Mouse (Mus musculus) MN1 (cell line): ENCODE data around the gene 2810006K23Rik.
"Not testable (repeated sequence)": the region's sequence is repeated elsewhere in the genome, so short reads cannot be mapped to it uniquely, and the experiment has no call there.

Experiments
- DNase-seq: peaks from one replicate; pipeline ENCODE4 v3.0.0-alpha.2; 2016; ENCODE audit warnings: low spot score

The 2810006K23Rik gene

GRCm38 (mm10) chr5:124349196-124349595 is 21.3 kb downstream of the 2810006K23Rik start:
- no peak for DNase-seq

- DNase-seq = peak; percentile 31
These were observed 22.5 kb downstream of the 2810006K23Rik start for GRCm38 (mm10) chr5:124350350-124350749.

- DNase-seq = peak; percentile 86
These were observed 23.2 kb downstream of the 2810006K23Rik start for GRCm38 (mm10) chr5:124351111-124351560.

- peak; percentile 29 for DNase-seq
These were observed 23.7 kb downstream of the 2810006K23Rik start for GRCm38 (mm10) chr5:124351604-124352003.

- DNase-seq = peak; percentile 92
These were observed 24.4 kb downstream of the 2810006K23Rik start for GRCm38 (mm10) chr5:124352141-124352920.

GRCm38 (mm10) chr5:124353011-124353725 is 25.3 kb downstream of the 2810006K23Rik start:
- peak; percentile 39 for DNase-seq

- peak; percentile 79 for DNase-seq
These were observed 26.0 kb downstream of the 2810006K23Rik start for GRCm38 (mm10) chr5:124353726-124354547.

GRCm38 (mm10) chr5:124354574-124355424 is 26.9 kb downstream of the 2810006K23Rik start:
- DNase-seq = peak; percentile 75

- no peak for DNase-seq
These were observed 27.6 kb downstream of the 2810006K23Rik start for GRCm38 (mm10) chr5:124355425-124355959.

GRCm38 (mm10) chr5:124356695-124357094 is 28.8 kb downstream of the 2810006K23Rik start:
- DNase-seq = no peak

- DNase-seq = no peak
These were observed 31.8 kb downstream of the 2810006K23Rik start for GRCm38 (mm10) chr5:124359641-124360040.

GRCm38 (mm10) chr5:124362982-124363381 is 35.1 kb downstream of the 2810006K23Rik start, which contains the start of gene Cdk2ap1:
Gene Cdk2ap1, minus strand, starts transcription at chr5:124363082.
- DNase-seq = not testable (repeated sequence)

GRCm38 (mm10) chr5:124364173-124364918 is 36.5 kb downstream of the 2810006K23Rik start:
- DNase-seq = no peak

GRCm38 (mm10) chr5:124365754-124366153 is 37.9 kb downstream of the 2810006K23Rik start:
- no peak for DNase-seq

- no peak for DNase-seq
These were observed 38.8 kb downstream of the 2810006K23Rik start for GRCm38 (mm10) chr5:124366721-124367120.

GRCm38 (mm10) chr5:124374298-124374697 is 46.4 kb downstream of the 2810006K23Rik start:
- no peak for DNase-seq

GRCm38 (mm10) chr5:124376401-124376800 is 48.5 kb downstream of the 2810006K23Rik start:
- DNase-seq = no peak

GRCm38 (mm10) chr5:124377149-124377548 is 49.3 kb downstream of the 2810006K23Rik start:
- DNase-seq = peak; percentile 34

GRCm38 (mm10) chr5:124380121-124380520 is 52.2 kb downstream of the 2810006K23Rik start:
- DNase-seq = no peak

GRCm38 (mm10) chr5:124387932-124388331 is 60.0 kb downstream of the 2810006K23Rik start:
- DNase-seq = peak; percentile 38
